Mouse (Mus musculus): Measurements from ENCODE around the gene Gas2l2.

Gas2l2 gene

DNA sequence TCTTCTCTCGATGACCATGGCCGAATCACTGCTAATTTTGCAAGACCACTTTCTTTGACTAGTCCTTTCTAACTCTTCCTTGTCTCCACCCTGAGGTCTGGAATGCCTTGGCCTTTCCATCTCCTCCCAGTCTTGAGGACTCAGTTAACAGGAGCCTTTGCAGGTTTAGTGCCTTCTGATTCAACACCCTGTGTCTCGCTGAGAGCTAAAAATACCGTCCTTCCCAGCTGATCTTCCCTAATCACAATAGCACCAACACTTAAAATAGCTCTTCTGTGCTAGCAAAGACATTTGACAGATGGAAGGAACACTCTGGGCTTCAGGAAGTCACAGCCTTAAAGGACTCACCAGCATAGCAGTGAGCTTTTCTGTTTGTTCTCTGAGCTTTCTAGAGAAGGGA, 36.2 kb downstream of the Gas2l2 start:
- DNase-seq, result no peak

GRCm38 (mm10) chr11:83383532-83383887, 45.7 kb downstream of the Gas2l2 start:
- no peak for DNase-seq

DNA sequence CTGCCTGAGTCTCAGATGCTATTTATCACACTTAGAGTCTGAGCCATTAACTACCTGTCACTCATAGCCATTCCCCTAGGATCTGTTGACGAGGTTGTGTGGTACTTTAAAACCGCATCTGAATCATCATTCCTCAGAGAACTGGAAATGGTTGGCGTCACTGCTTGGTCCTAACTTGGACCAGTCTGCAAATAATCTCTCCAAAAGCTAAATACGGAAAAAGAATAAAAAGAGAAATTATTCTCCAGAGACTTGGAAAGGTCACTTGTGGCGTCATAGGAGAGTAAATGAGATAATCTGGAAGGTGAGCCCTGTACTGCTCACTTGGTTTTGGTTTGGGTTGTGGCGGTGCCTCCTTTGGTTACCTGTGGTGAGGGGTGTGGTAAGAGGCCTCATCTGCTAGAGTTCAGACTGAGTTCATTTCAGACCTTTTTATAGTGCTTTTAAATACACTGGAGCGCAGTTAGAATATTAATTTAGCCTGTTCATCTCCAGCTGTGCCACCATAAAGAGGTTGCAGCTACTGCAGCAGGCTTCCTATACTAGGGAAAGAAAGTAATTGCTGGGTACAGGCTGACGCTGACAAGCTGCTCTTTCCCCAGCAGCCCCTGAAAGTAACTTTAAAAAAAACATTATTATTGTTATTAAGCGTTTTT, 46.3 kb downstream of the Gas2l2 start:
- no peak for DNase-seq

GRCm38 (mm10) chr11:83379745-83380341, 49.4 kb downstream of the Gas2l2 start:
- no peak for DNase-seq

Measured in kidney, postnatal 4 days (tissue).